ENCODE assay signal across 7 mouse cellular contexts in genomic region chr10:14048322-14048915, GRCm38 (mm10).
DNase-seq lines count a peak whose midpoint lies in the region.

No protein-coding gene starts in this region.

- intact Hi-C loops in gastrocnemius, postnatal 14 days (cut with DNase I; ENCODE audit: low total_unique reads), result no loop called here

- peak; percentile 30 for DNase-seq in kidney, postnatal 14 days
- DNase-seq in kidney, postnatal 10 days, result no peak
- peak; percentile 53 to 61 for DNase-seq in adrenal gland, postnatal 36 days
- DNase-seq in heart, adult 18-20 months, result peak; percentile 68 to 77
- peak; percentile 23 for DNase-seq in lung, postnatal 14 days
- no peak for DNase-seq in cerebellum, postnatal 36 days
- no peak for DNase-seq in gastrocnemius, postnatal 14 days

Comparison
In these comparisons a context has a peak if more than half of its experiments do, and no peak if none do; other contexts are left out.
1. DNase-seq: peak in kidney, postnatal 14 days (single experiment), adrenal gland, postnatal 36 days (2 of 2), heart, adult 18-20 months (2 of 2) and lung, postnatal 14 days (single experiment); none in kidney, postnatal 10 days (single experiment), cerebellum, postnatal 36 days (0 of 2) and gastrocnemius, postnatal 14 days (single experiment).